ENCODE assay signal across 8 mouse cellular contexts in the genomic region with DNA sequence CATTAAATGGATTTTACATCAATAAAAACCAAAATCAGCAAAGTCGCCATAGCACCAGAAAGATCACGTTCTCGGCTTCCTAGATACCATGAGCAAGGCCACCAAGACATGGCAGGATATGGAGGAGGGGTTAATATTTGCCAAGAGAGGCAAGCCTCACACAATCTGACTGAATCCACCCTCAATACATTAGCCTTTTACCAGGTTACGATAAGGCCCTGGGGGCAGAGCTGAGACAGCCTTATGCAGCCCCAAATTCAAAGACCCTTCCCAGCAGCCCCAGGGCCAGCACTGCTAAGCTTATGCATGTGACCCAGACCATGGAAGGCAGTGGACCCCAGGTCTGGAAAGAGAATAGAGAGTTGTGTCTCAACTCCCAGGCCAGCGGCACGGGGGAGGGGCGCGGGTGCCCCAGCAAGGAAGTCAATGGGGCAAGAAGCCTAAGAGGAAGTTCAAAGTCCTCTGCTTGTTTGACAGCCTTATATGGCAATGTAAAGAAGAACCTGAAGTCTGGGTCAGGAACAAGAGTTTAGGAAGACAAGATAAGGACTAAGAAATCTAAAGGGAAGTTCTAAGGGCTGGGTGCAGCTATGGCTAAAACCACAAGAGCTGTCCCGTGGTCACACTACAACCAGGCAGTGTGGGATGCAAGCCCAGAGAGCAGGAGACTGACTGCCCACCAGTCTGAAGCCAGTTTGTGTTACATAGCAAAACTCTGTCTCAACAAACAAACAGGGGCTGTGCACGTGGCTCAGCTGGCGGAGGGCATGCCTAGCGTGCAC. TPM values are rescaled to one million over a fixed set of nuclear protein-coding genes. Genes with fewer than 3 reads are reported as not detected.
DNase-seq lines count a peak whose midpoint lies in the region; ATAC-seq and TF ChIP-seq lines count a peak whose summit lies in the region.

No protein-coding gene starts in this region.

- in situ Hi-C loops in CH12.LX (cut with MboI; ENCODE audit: low pct_ligation_motif_present, low pct_unique_long_range_greater_than_20kb, low sequenced_read_pairs): no loop called here

- no peak overlapping the region for H3K4me2 ChIP-seq in heart, embryonic 12.5 days
- no peak overlapping the region for H3K4me2 ChIP-seq in CH12.LX (ENCODE audit: insufficient read depth, low read depth, poor library complexity, severe bottlenecking)
- no peak overlapping the region for H3K4me2 ChIP-seq in kidney, embryonic 15.5 days

- WGBS in heart, embryonic 12.5 days: 65% methylated on average over 12 of the region's 12 CpGs
- WGBS in kidney, embryonic 15.5 days: 53% methylated on average over 12 of the region's 12 CpGs

- no peaks in the 10 kb centered on the region for H3K27me3 ChIP-seq in heart, embryonic 12.5 days (replicated peaks)
- H3K27me3 ChIP-seq in CH12.LX (replicated peaks): no peaks in the 10 kb centered on the region
- H3K27me3 ChIP-seq in kidney, embryonic 15.5 days: no peaks in the 10 kb centered on the region
- peaks cover 29% of the 10 kb centered on the region for H3K27me3 ChIP-seq in megakaryocyte, embryonic 14.5 days (replicated peaks)

- TF ChIP-seq EP300 in CH12.LX (IDR thresholded peaks at IDR 0.05; ENCODE audit: low read length): no peak

- peaks cover 18% of the 10 kb centered on the region for H3K36me3 ChIP-seq in heart, embryonic 12.5 days
- H3K36me3 ChIP-seq in CH12.LX (replicated peaks in 1 of 2; ENCODE audit: control insufficient read depth in 1 of 2, insufficient read depth in 1 of 2, low read length in 1 of 2): peaks cover 0 to 61% of the 10 kb centered on the region in 2 experiments
- H3K36me3 ChIP-seq in kidney, embryonic 15.5 days: peaks cover 39% of the 10 kb centered on the region
- H3K36me3 ChIP-seq in megakaryocyte, embryonic 14.5 days (replicated peaks; ENCODE audit: low read length): peaks cover 57% of the 10 kb centered on the region

- TF ChIP-seq CTCF in CH12.LX (conservative IDR thresholded peaks at IDR 0.05 in 1 of 2, IDR thresholded peaks at IDR 0.05 in 1 of 2; ENCODE audit: low read depth in 2 of 2, low read length in 2 of 2): no peak

- no peak overlapping the region for H3K27ac ChIP-seq in heart, embryonic 12.5 days (ENCODE audit: poor library complexity, severe bottlenecking)
- peak overlapping the region; percentile 59 for H3K27ac ChIP-seq in CH12.LX (ENCODE audit: insufficient read depth, low read depth)
- peak overlapping the region; percentile 80 for H3K27ac ChIP-seq in kidney, embryonic 15.5 days

- peaks cover 31% of the 10 kb centered on the region for H3K4me1 ChIP-seq in heart, embryonic 12.5 days (replicated peaks)
- H3K4me1 ChIP-seq in CH12.LX (ENCODE audit: control insufficient read depth in 1 of 2, insufficient read depth in 2 of 2): peaks cover 6 to 76% of the 10 kb centered on the region in 2 experiments
- peaks cover 62% of the 10 kb centered on the region for H3K4me1 ChIP-seq in kidney, embryonic 15.5 days
- H3K4me1 ChIP-seq in megakaryocyte, embryonic 14.5 days: peaks cover 68% of the 10 kb centered on the region

- H3K79me2 ChIP-seq in CH12.LX (replicated peaks; ENCODE audit: control insufficient read depth, extremely low read depth, insufficient read depth, poor library complexity, severe bottlenecking): no peaks in the 10 kb centered on the region

- no peak for TF ChIP-seq RAD21 in CH12.LX (IDR thresholded peaks at IDR 0.05; ENCODE audit: low read depth, low read length)

- dilution Hi-C loops in CH12.LX (cut with MboI; ENCODE audit: extremely low pct_ligation_motif_present, extremely low pct_unique_long_range_greater_than_20kb, low sequenced_read_pairs): no loop called here

- TF ChIP-seq POLR2A in CH12.LX (IDR thresholded peaks at IDR 0.05; ENCODE audit: low read depth, low read length): no peak

- no peak for ATAC-seq in heart, embryonic 12.5 days (ENCODE audit: insufficient number of reproducible peaks, low FRiP score)
- ATAC-seq in kidney, embryonic 15.5 days (replicated peaks; ENCODE audit: low FRiP score): peak; percentile 33; the same call in 1 of the 2 replicates

- peak; percentile 96 for DNase-seq in heart, adult 11 months
- DNase-seq in CH12.LX (ENCODE audit: extremely low read depth): peak; percentile 68
- DNase-seq in thymus, postnatal 25 days: peak; percentile 77
- no peak for DNase-seq in urinary bladder, postnatal 25 days (ENCODE audit: low spot score)
- DNase-seq in left cerebral cortex, adult 18-20 months (ENCODE audit: low spot score in 2 of 2): no peak

- H3K9me3 ChIP-seq in heart, embryonic 12.5 days (replicated peaks): no peaks in the 10 kb centered on the region
- peaks cover 4% of the 10 kb centered on the region for H3K9me3 ChIP-seq in CH12.LX (replicated peaks; ENCODE audit: low read length)
- no peaks in the 10 kb centered on the region for H3K9me3 ChIP-seq in kidney, embryonic 15.5 days (replicated peaks)
- H3K9me3 ChIP-seq in megakaryocyte, embryonic 14.5 days: peaks cover 8% of the 10 kb centered on the region; the same call in 1 of the 2 replicates

- no peak overlapping the region for H3K9ac ChIP-seq in heart, embryonic 12.5 days
- H3K9ac ChIP-seq in CH12.LX (ENCODE audit: insufficient read depth, low read depth): no peak overlapping the region
- no peak overlapping the region for H3K9ac ChIP-seq in kidney, embryonic 15.5 days

- H3K4me3 ChIP-seq in heart, embryonic 12.5 days: no peak overlapping the region
- no peak overlapping the region for H3K4me3 ChIP-seq in CH12.LX (replicated peaks in 1 of 3; ENCODE audit: low read depth in 2 of 3, low read length in 2 of 3, poor library complexity in 1 of 3)
- no peak overlapping the region for H3K4me3 ChIP-seq in kidney, embryonic 15.5 days (replicated peaks)
- peak overlapping the region; percentile 80 for H3K4me3 ChIP-seq in megakaryocyte, embryonic 14.5 days (replicated peaks)

TF ChIP-seq in CH12.LX, 34 proteins besides CTCF, POLR2A, EP300 and RAD21:
- TF ChIP-seq NRF1 (IDR thresholded peaks at IDR 0.05; ENCODE audit: low read depth, low read length) (no peak), ZC3H11A (IDR thresholded peaks at IDR 0.05; ENCODE audit: low read depth, low read length) (no peak), MAX (IDR thresholded peaks at IDR 0.05; ENCODE audit: low read length) (0 out of 2 replicates have a peak, but pooled peaks have one; percentile 24), JUND (conservative IDR thresholded peaks at IDR 0.05; ENCODE audit: low read depth, low read length) (no peak), ZKSCAN1 (IDR thresholded peaks at IDR 0.05; ENCODE audit: borderline replicate concordance, low read depth, low read length) (no peak), CHD2 (IDR thresholded peaks at IDR 0.05; ENCODE audit: low read length) (peak; percentile 30; the same call in 1 of the 2 replicates), ETS1 (conservative IDR thresholded peaks at IDR 0.05; ENCODE audit: low read depth, low read length) (no peak), UBTF (IDR thresholded peaks at IDR 0.05; ENCODE audit: low read depth, low read length) (no peak), KAT2A (IDR thresholded peaks at IDR 0.05; ENCODE audit: insufficient replicate concordance, low read length) (no peak), ZNF384 (IDR thresholded peaks at IDR 0.05; ENCODE audit: low read depth, low read length) (no peak), MAFK (IDR thresholded peaks at IDR 0.05; ENCODE audit: insufficient replicate concordance, low read length) (no peak), MYC (IDR thresholded peaks at IDR 0.05; ENCODE audit: low read depth, low read length) (no peak), MAZ (IDR thresholded peaks at IDR 0.05; ENCODE audit: low read depth, low read length) (no peak), ELF1 (IDR thresholded peaks at IDR 0.05; ENCODE audit: low read depth, low read length) (0 out of 2 replicates have a peak, but pooled peaks have one; percentile 28), RCOR1 (conservative IDR thresholded peaks at IDR 0.05; ENCODE audit: low read depth, low read length) (no peak), PAX5 (IDR thresholded peaks at IDR 0.05; ENCODE audit: low read length) (no peak), MXI1 (IDR thresholded peaks at IDR 0.05; ENCODE audit: low read depth, low read length) (no peak)

RNA-seq across cellular contexts. Expression of a gene that starts 27.5 kb away (rescaled TPM):
- 40.6 and 54.2 TPM in 2 replicates for polyA plus RNA-seq in heart, embryonic 12.5 days (2016; fragmentation: Nextera tagmentation; extraction: Ambion mirVana)
- total RNA-seq in CH12.LX (2012; rRNA removed) (59.6 and 69.1 TPM in 2 replicates), CH12.LX (2014; rRNA removed) (135 and 139 TPM in 2 replicates)
- 349 and 375 TPM in 2 replicates for polyA plus RNA-seq in CH12.LX (2012; ENCODE audit: insufficient read length, low read depth)
- polyA plus RNA-seq in kidney, embryonic 15.5 days (2015; fragmentation: Nextera tagmentation; extraction: Ambion mirVana): 99.2 and 138 TPM in 2 replicates
- polyA plus RNA-seq in megakaryocyte, embryonic 14.5 days (2012; ENCODE audit: insufficient read depth, low replicate concordance): 413 and 593 TPM in 2 replicates
- total RNA-seq in left cerebral cortex, adult 18-20 months (2021): 10 to 100 TPM; 67.0 to 69.6 TPM

RNA-seq across cellular contexts. Expression of a gene that starts 34.6 kb away (rescaled TPM):
- 14.6 and 14.8 TPM in 2 replicates for polyA plus RNA-seq in heart, embryonic 12.5 days (2016; fragmentation: Nextera tagmentation; extraction: Ambion mirVana)
- total RNA-seq in CH12.LX (2012; rRNA removed) (7.8 and 10.4 TPM in 2 replicates), CH12.LX (2014; rRNA removed) (5.8 and 7.7 TPM in 2 replicates)
- polyA plus RNA-seq in CH12.LX (2012; ENCODE audit: insufficient read length, low read depth): 3.8 and 8.1 TPM in 2 replicates
- polyA plus RNA-seq in kidney, embryonic 15.5 days (2015; fragmentation: Nextera tagmentation; extraction: Ambion mirVana): 14.9 and 15.0 TPM in 2 replicates
- 1.7 and 2.0 TPM in 2 replicates for polyA plus RNA-seq in megakaryocyte, embryonic 14.5 days (2012; ENCODE audit: insufficient read depth, low replicate concordance)
- 10 to 100 TPM; 14.5 to 15.3 TPM for total RNA-seq in left cerebral cortex, adult 18-20 months (2021)

RNA-seq across cellular contexts. Expression of a gene that starts 49.2 kb away (rescaled TPM):
- 10.3 and 12.5 TPM in 2 replicates for polyA plus RNA-seq in heart, embryonic 12.5 days (2016; fragmentation: Nextera tagmentation; extraction: Ambion mirVana)
- total RNA-seq in CH12.LX (2012; rRNA removed) (5.2 and 7.9 TPM in 2 replicates), CH12.LX (2014; rRNA removed) (3.0 and 3.4 TPM in 2 replicates)
- polyA plus RNA-seq in CH12.LX (2012; ENCODE audit: insufficient read length, low read depth): 3.1 and 3.8 TPM in 2 replicates
- polyA plus RNA-seq in kidney, embryonic 15.5 days (2015; fragmentation: Nextera tagmentation; extraction: Ambion mirVana): 16.7 and 18.4 TPM in 2 replicates
- 5.2 and 14.1 TPM in 2 replicates for polyA plus RNA-seq in megakaryocyte, embryonic 14.5 days (2012; ENCODE audit: insufficient read depth, low replicate concordance)
- total RNA-seq in left cerebral cortex, adult 18-20 months (2021): 1 to 10 TPM; 7.7 to 8.8 TPM

Comparison
In these comparisons a context has a peak if more than half of its experiments do, and no peak if none do; other contexts are left out.
1. DNase-seq: peak in heart, adult 11 months (single experiment), CH12.LX (single experiment) and thymus, postnatal 25 days (single experiment); none in urinary bladder, postnatal 25 days (single experiment) and left cerebral cortex, adult 18-20 months (0 of 2).